Mouse (Mus musculus) thymus, postnatal 36 days (tissue): Measurements from ENCODE around the gene Dnm1.

Experiments
- DNase-seq, 2 experiments: peaks; one replicate each; pipeline ENCODE4 v3.0.0; 2022; ENCODE audit warnings: mixed read lengths in 2 of 2

The Dnm1 gene

GRCm38 (mm10) chr2:32275823-32276222, 77.3 kb downstream of the Dnm1 start:
- no peak for DNase-seq

- peak; percentile 70 to 74 for DNase-seq
These were observed 92.5 kb downstream of the Dnm1 start for GRCm38 (mm10) chr2:32260635-32261034.

GRCm38 (mm10) chr2:32259657-32260417, 93.3 kb downstream of the Dnm1 start, which contains the start of gene Uck1:
Uck1 (minus strand) TSS chr2:32260159.
- peak; percentile 86 to 92 for DNase-seq

GRCm38 (mm10) chr2:32258887-32259533, 94.1 kb downstream of the Dnm1 start:
- DNase-seq: no peak
